Mouse (Mus musculus): ENCODE results near the gene Arl8b. TPM values are rescaled to one million over a fixed set of nuclear protein-coding genes. Genes with fewer than 3 reads are reported as not detected.

Gene Arl8b
- 85.7 and 90.9 TPM in 2 replicates for polyA plus RNA-seq (2014; fragmentation: Nextera tagmentation; extraction: Ambion mirVana)

DNA sequence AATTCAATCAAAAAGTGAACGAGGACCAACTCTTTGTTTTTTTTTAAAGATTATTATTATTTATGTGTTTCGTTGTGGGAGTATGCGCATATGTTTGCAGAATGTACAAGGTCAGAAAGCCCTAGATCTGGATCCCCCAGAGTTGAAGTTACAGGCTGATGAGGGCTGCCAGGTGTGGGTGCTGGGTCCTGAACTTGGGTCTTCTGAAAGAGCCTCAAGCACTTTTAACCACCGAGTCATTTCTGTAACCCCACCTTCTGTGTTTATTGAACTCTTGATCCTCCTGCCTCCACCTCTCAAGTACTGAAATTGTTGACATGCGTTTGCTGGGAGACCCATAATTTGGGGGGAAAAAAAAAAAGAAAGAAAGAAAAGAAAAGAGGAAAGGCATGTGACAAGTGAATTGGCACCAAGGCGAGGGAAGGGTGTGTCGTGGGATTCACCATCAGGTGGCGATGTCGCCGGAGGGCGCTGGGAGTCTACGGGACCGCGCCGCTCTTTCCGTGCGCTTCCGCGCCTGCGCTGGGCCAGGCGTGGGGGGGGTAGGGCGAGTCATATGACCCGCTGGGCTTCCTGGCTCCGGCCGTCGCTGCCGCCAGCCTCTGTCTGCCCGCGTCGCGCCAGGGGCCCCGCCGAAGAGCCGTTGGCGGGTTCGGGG is at the start of gene Arl8b:
TSS of gene Arl8b (plus strand) at position 574 of the 658 bp plus-strand sequence.
- WGBS: 11% methylated on average over 36 of the region's 36 CpGs
- DNase-seq (ENCODE audit: low spot score) (peak; percentile 96), ATAC-seq (ENCODE audit: insufficient read depth, low FRiP score, low TSS enrichment) (peak; percentile 94)

DNA sequence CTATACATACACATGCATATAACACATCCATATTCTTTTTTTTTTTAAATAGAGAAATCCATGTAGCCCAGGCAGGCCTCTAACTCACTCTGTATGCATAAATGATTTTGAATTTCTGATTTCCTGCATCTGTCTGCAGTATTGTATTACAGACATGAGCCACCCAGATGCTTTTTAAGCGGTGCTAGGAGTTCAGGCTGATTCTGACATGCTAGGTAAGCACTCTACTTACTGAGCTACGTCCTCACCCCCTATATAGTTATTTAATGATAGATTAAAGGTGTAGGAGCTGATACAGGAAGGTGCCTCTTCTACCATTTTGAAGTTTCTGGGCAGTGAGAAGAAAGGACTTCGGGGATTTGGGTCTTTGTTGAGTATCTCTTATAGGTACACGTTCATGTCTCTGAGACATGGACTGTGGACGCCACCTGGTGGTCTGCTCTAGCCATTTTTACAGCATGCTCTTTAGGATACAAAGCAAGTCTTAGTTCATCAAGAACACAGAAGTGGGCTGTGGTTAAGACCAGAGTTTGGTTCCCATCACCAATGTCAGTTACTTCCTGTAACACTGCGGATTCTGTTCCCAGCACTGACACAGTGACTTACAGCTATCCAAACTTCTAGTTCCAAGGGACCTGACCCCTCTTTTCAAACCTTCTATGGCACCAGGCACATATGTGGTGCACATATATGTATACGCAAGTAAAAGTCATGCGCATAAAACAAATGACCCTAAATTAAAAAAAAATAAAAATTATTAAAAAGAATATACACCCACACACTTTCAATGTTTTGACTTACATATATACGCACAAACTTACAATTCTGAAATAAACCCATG is 46.8 kb upstream of the Arl8b start:
- H3K9ac ChIP-seq (ENCODE audit: low read length): no peak overlapping the region
- H3K4me1 ChIP-seq (ENCODE audit: control insufficient read depth, insufficient read depth, low read length): no peaks in the 10 kb centered on the region
- peak; percentile 78 for DNase-seq (ENCODE audit: low spot score)
- H3K9me3 ChIP-seq (ENCODE audit: control insufficient read depth, low read length): no peaks in the 10 kb centered on the region
- H3K4me3 ChIP-seq (ENCODE audit: low read depth, low read length): no peak overlapping the region
- H3K36me3 ChIP-seq (ENCODE audit: control insufficient read depth, insufficient read depth, low read length): no peaks in the 10 kb centered on the region
- H3K27me3 ChIP-seq (ENCODE audit: control insufficient read depth, insufficient read depth, low read length): no peaks in the 10 kb centered on the region
- peak; percentile 88; the same call in 1 of the 2 replicates for ATAC-seq (ENCODE audit: insufficient read depth, low FRiP score, low TSS enrichment)
- WGBS: 58% methylated on average over 9 of the region's 9 CpGs
- no peak overlapping the region for H3K4me2 ChIP-seq (ENCODE audit: low read depth)
- H3K27ac ChIP-seq (ENCODE audit: low read depth, low read length): no peak overlapping the region

More for the DNA sequence above, at the start of gene Arl8b:
- no peaks in the 10 kb centered on the region for H3K27me3 ChIP-seq (ENCODE audit: control insufficient read depth, insufficient read depth, low read length)
- H3K4me1 ChIP-seq (ENCODE audit: control insufficient read depth, insufficient read depth, low read length): peaks cover 10% of the 10 kb centered on the region
- no peaks in the 10 kb centered on the region for H3K9me3 ChIP-seq (ENCODE audit: control insufficient read depth, low read length)
- no peaks in the 10 kb centered on the region for H3K36me3 ChIP-seq (ENCODE audit: control insufficient read depth, insufficient read depth, low read length)
- H3K9ac ChIP-seq (ENCODE audit: low read length): peak within 1 kb of the TSS; percentile 90
- peak within 1 kb of the TSS; percentile 100 for H3K4me3 ChIP-seq (ENCODE audit: low read depth, low read length)
- peak within 1 kb of the TSS; percentile 73 for H3K27ac ChIP-seq (ENCODE audit: low read depth, low read length)
- peak within 1 kb of the TSS; percentile 83 for H3K4me2 ChIP-seq (ENCODE audit: low read depth)

DNA sequence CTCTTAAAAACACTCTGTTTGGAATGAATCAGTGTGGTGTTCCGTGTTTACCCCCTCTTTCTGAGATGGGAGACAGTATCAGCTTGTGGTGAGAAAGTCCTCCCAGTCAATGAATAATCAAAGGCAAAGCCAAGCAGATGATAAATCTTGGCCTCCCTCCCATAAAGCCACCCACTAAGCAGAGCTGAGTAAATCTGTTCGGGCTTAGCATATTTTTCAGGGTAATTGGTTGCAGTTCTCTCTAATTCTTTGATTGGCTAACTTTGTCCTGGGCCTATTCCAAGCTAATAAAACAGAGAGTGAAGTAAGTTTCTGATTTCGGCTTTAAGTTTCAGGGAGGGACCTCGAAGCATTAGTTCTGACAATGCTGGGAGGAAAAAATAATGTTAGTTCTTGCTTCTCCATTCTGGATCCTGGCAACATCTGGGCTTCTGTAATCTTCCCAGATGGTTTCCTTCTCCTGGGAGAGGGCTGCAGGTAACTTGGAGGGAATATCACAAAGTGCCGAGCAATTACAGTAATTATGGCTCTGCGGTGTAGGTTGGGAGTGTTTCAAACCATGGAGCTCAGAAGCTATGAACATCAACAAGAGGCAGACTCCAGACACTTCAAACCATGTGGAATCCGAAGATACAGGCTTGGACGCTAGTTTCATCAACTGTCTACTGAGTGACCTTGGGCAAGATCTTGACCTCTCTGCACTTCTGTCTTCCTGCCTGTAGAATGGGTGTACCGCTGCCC is 44.3 kb upstream of the Arl8b start:
- no peaks in the 10 kb centered on the region for H3K27me3 ChIP-seq (ENCODE audit: control insufficient read depth, insufficient read depth, low read length)
- DNase-seq (ENCODE audit: low spot score) (no peak), ATAC-seq (ENCODE audit: insufficient read depth, low FRiP score, low TSS enrichment) (no peak)
- no peak overlapping the region for H3K9ac ChIP-seq (ENCODE audit: low read length)
- H3K4me1 ChIP-seq (ENCODE audit: control insufficient read depth, insufficient read depth, low read length): no peaks in the 10 kb centered on the region
- no peaks in the 10 kb centered on the region for H3K36me3 ChIP-seq (ENCODE audit: control insufficient read depth, insufficient read depth, low read length)
- no peak overlapping the region for H3K27ac ChIP-seq (ENCODE audit: low read depth, low read length)
- H3K9me3 ChIP-seq (ENCODE audit: control insufficient read depth, low read length): no peaks in the 10 kb centered on the region
- H3K4me3 ChIP-seq (ENCODE audit: low read depth, low read length): no peak overlapping the region
- no peak overlapping the region for H3K4me2 ChIP-seq (ENCODE audit: low read depth)
- WGBS: 73% methylated on average over 9 of the region's 9 CpGs

DNA sequence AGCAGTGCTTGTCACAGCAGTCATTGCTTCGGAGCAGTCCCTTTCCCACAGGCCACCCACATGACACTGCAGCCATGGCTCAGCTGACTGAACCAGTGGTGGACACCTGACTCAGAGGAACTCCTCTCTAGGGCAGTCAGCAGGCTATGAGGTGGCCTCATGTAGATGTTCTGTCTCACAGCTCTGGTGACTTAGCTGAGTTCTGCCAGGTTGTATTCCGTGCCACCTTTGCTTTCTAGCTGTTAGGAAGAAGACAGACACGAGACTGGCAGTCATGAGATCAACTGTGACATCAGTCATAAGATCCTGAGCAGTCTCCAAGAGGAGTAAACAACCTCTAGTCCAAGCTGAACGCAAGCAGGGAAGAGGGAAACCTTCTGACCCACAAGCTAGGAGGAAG is 42.3 kb upstream of the Arl8b start:
- ATAC-seq (ENCODE audit: insufficient read depth, low FRiP score, low TSS enrichment) (no peak), DNase-seq (ENCODE audit: low spot score) (no peak)
- Histone ChIP-seq H3K9me3 (ENCODE audit: control insufficient read depth, low read length) (no peaks in the 10 kb centered on the region), H3K36me3 (ENCODE audit: control insufficient read depth, insufficient read depth, low read length) (no peaks in the 10 kb centered on the region), H3K4me2 (ENCODE audit: low read depth) (no peak overlapping the region), H3K27me3 (ENCODE audit: control insufficient read depth, insufficient read depth, low read length) (no peaks in the 10 kb centered on the region), H3K4me3 (ENCODE audit: low read depth, low read length) (no peak overlapping the region), H3K4me1 (ENCODE audit: control insufficient read depth, insufficient read depth, low read length) (no peaks in the 10 kb centered on the region), H3K9ac (ENCODE audit: low read length) (no peak overlapping the region), H3K27ac (ENCODE audit: low read depth, low read length) (no peak overlapping the region)
- 84% methylated on average over 4 of the region's 4 CpGs for WGBS

DNA sequence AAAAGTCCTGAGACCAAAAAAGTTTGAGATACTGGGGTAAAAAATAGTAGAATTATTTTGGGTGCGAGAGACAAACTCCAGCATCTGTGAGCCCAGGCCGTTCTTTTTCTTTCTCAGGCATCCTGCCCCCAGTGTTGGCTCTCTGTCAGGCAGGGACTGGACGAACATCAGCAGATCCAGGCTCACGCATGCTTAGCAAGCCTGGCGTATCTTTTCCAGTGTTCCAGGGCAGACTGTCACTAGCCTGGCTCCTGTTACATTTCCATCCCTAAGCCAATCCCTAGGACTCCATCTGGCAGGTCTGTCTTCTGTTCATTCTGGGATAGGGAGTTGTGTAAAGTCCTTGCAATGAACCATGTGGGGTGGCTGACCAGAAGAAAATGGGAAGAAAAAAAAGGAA is 39.2 kb upstream of the Arl8b start:
- Histone ChIP-seq H3K27ac (ENCODE audit: low read depth, low read length) (no peak overlapping the region), H3K4me3 (ENCODE audit: low read depth, low read length) (no peak overlapping the region), H3K36me3 (ENCODE audit: control insufficient read depth, insufficient read depth, low read length) (no peaks in the 10 kb centered on the region), H3K9me3 (ENCODE audit: control insufficient read depth, low read length) (no peaks in the 10 kb centered on the region), H3K4me2 (ENCODE audit: low read depth) (no peak overlapping the region), H3K27me3 (ENCODE audit: control insufficient read depth, insufficient read depth, low read length) (no peaks in the 10 kb centered on the region), H3K4me1 (ENCODE audit: control insufficient read depth, insufficient read depth, low read length) (no peaks in the 10 kb centered on the region), H3K9ac (ENCODE audit: low read length) (no peak overlapping the region)
- no peak for ATAC-seq (ENCODE audit: insufficient read depth, low FRiP score, low TSS enrichment)
- 83% methylated on average over 5 of the region's 5 CpGs for WGBS
- no peak for DNase-seq (ENCODE audit: low spot score)

DNA sequence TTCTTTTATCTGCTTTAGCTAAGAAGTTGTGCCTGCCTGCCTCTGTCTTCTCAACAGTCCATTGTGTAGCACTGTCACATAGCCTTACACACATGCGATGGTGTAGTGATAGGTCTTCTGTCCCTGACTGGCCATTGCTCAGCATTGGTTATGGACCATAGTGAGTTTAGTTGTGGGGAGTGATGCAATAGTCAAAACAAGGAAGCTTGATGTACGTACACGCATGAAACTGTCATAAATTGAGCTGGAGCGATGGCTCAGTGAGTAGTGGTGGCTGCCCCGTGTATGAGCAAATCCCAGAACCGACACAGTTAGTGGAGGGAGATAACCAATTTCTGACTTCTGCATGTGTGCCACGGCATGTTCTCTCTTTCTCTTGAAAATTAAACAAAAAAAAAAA is 31.6 kb upstream of the Arl8b start:
- Histone ChIP-seq H3K4me2 (ENCODE audit: low read depth) (no peak overlapping the region), H3K36me3 (ENCODE audit: control insufficient read depth, insufficient read depth, low read length) (no peaks in the 10 kb centered on the region), H3K4me1 (ENCODE audit: control insufficient read depth, insufficient read depth, low read length) (no peaks in the 10 kb centered on the region), H3K9me3 (ENCODE audit: control insufficient read depth, low read length) (no peaks in the 10 kb centered on the region), H3K9ac (ENCODE audit: low read length) (no peak overlapping the region), H3K27me3 (ENCODE audit: control insufficient read depth, insufficient read depth, low read length) (no peaks in the 10 kb centered on the region), H3K27ac (ENCODE audit: low read depth, low read length) (no peak overlapping the region), H3K4me3 (ENCODE audit: low read depth, low read length) (no peak overlapping the region)
- WGBS: 89% methylated on average over 7 of the region's 7 CpGs
- ATAC-seq (ENCODE audit: insufficient read depth, low FRiP score, low TSS enrichment) (no peak), DNase-seq (ENCODE audit: low spot score) (no peak)

DNA sequence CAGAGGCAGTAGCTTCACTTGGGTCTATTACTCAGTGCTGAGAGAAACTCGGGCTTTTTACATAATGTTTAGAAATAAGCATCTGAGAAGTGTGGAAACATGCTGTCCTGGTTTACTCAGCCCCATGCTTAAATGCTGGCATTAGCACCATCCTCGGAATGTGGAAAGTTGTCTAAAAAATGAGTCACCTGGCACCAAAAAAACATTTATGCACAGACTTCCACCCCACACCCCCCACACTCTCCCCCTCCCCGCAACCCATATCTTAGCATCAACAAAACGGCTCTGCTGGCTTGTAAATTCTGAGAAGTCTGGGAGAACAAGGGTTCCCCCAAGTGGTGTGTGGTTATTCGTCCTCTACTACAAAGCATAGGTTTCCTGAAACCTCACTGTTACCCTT is 30.5 kb upstream of the Arl8b start:
- ATAC-seq (ENCODE audit: insufficient read depth, low FRiP score, low TSS enrichment) (no peak), DNase-seq (ENCODE audit: low spot score) (no peak)
- Histone ChIP-seq H3K27ac (ENCODE audit: low read depth, low read length) (no peak overlapping the region), H3K4me1 (ENCODE audit: control insufficient read depth, insufficient read depth, low read length) (no peaks in the 10 kb centered on the region), H3K9me3 (ENCODE audit: control insufficient read depth, low read length) (no peaks in the 10 kb centered on the region), H3K36me3 (ENCODE audit: control insufficient read depth, insufficient read depth, low read length) (no peaks in the 10 kb centered on the region), H3K27me3 (ENCODE audit: control insufficient read depth, insufficient read depth, low read length) (no peaks in the 10 kb centered on the region), H3K4me2 (ENCODE audit: low read depth) (no peak overlapping the region), H3K4me3 (ENCODE audit: low read depth, low read length) (no peak overlapping the region), H3K9ac (ENCODE audit: low read length) (no peak overlapping the region)
- 65% methylated on average over 5 of the region's 5 CpGs for WGBS

DNA sequence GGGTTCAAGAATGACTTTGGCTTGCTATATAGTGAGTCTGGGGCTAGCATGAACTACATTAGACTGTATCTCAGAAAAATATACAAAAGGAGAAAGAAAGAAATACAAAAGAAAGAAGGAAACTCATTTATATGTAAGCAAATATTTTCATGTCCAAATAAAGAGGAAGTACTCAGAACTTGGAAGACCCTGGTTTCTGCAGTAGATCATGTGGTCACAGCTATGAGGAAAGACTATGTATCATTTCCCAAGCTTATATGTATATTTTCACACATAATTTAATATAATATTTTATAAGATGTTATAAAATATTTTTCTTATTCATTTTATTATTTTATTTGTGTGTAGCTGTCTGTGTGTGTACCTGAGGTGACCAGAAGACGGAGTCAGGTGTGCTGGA is 29.4 kb upstream of the Arl8b start:
- no peak for DNase-seq (ENCODE audit: low spot score)
- Histone ChIP-seq H3K4me3 (ENCODE audit: low read depth, low read length) (no peak overlapping the region), H3K9ac (ENCODE audit: low read length) (no peak overlapping the region), H3K27me3 (ENCODE audit: control insufficient read depth, insufficient read depth, low read length) (no peaks in the 10 kb centered on the region), H3K4me1 (ENCODE audit: control insufficient read depth, insufficient read depth, low read length) (no peaks in the 10 kb centered on the region), H3K36me3 (ENCODE audit: control insufficient read depth, insufficient read depth, low read length) (no peaks in the 10 kb centered on the region), H3K27ac (ENCODE audit: low read depth, low read length) (no peak overlapping the region), H3K9me3 (ENCODE audit: control insufficient read depth, low read length) (no peaks in the 10 kb centered on the region), H3K4me2 (ENCODE audit: low read depth) (no peak overlapping the region)
- WGBS: 98% methylated on average over 1 of the region's 1 CpGs
- no peak for ATAC-seq (ENCODE audit: insufficient read depth, low FRiP score, low TSS enrichment)

Data from neural tube, embryonic 11.5 days (tissue).